Mouse (Mus musculus) erythroblast, embryonic 14.5 days (primary cell): ENCODE measurements around the gene Zyx.

Experiments used
- GATA1 ChIP-seq: IDR thresholded peaks from 2 replicates; pipeline ENCODE4 v1.6.1; 2012; ENCODE audit warnings: low read length, inconsistent platforms, mixed read lengths
- TAL1 ChIP-seq: IDR thresholded peaks from 3 replicates; pipeline ENCODE4 v1.6.1; 2012; ENCODE audit warnings: low read length, inconsistent platforms, mixed read lengths

DNA sequence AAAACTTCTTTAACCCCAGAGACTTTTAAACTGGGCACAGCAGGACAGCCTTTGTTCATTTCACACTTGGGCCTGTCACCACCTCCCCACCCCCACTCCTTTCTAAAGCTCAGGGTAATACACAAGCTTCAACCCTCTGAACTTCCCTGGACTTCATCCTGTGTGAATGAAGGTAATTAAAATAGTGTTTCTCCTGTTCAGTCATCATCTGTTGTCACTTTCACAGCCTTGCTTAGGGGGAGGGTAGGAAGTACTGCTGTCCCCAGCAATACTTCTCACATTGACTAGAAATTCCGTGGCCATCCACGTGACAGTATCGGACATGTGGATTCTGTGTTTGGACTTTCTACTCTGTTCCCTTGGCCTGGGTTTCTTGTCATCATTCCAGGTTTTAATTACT lies 20.4 kb downstream of the Zyx start:
- no peak for TF ChIP-seq TAL1
- TF ChIP-seq GATA1: no peak
